Mouse (Mus musculus): Measurements from ENCODE around the gene Gm10577. TPM values are rescaled to one million over a fixed set of nuclear protein-coding genes. Genes with fewer than 3 reads are reported as not detected.

The Gm10577 gene
- not detected for total RNA-seq (2023)

DNA sequence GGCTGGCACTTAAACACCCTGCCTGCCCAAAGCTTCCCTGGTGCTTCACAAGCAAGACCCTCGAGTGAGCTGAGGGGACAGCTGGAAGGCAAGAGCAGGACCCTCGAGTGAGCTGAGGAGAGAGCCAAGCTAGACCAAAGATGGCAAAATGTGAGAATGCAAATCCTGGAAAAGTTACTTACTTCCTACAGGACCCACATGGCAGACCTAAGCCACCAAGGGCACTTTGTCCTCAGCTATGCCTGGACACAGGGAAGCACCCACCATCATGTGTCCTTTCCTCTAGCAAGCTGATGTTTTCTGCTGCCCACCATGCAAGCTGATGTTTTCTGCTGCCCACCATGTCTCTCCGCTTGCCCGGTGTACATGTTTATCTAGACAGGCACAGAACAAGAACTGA, at the start of gene Gm10577:
Gene Gm10577 (minus strand): TSS at position 101 of the 400 bp plus-strand sequence.

GRCm38 (mm10) chr4:101068786-101069153, 48.3 kb upstream of the Gm10577 start, which contains the start of gene Raver2:
Gene Raver2 (plus strand): TSS chr4:101068983.

Other genes with a start within 250 kb of the Gm10577 start
- gene Cachd1, start 244.0 kb downstream of the Gm10577 start, total RNA-seq (2023): 1.0 TPM
- 8.3 TPM for gene Raver2, start 48.3 kb upstream of the Gm10577 start, total RNA-seq (2023)
- gene Jak1, start 244.6 kb upstream of the Gm10577 start, total RNA-seq (2023): 565 TPM

Data from CD4-positive naive resting alpha-beta T cell, adult 57 days (primary cell).